Mouse (Mus musculus) stomach, embryonic 14.5 days (tissue): ENCODE measurements around the gene Prcp. TPM values are rescaled to one million over a fixed set of nuclear protein-coding genes. Genes with fewer than 3 reads are reported as not detected.

Experiments used
- ATAC-seq: fragments of 200-750 bp; cut with Nextera tagmentation; 2 replicates; pipeline ENCODE4 v1.8.0; 2017; ENCODE audit warnings: low read depth, moderate TSS enrichment; ENCODE audit not compliant: insufficient number of reproducible peaks, insufficient read depth, low FRiP score
- H3K27ac ChIP-seq: fragments of 300-500 bp; sonication (generic); 2 replicates; pipeline ENCODE4 v1.5.1; 2014; ENCODE audit warnings: mild to moderate bottlenecking, low read length, moderate library complexity, mixed read lengths
- H3K27me3 ChIP-seq: fragments of 300-500 bp; sonication (generic); 2 replicates; pipeline ENCODE4 v1.6.1; 2014; ENCODE audit warnings: low read length, control low read depth, mixed read lengths; ENCODE audit not compliant: control insufficient read depth, insufficient read depth
- H3K36me3 ChIP-seq: fragments of 300-500 bp; sonication (generic); 2 replicates; pipeline ENCODE4 v1.6.1; 2014; ENCODE audit warnings: mild to moderate bottlenecking, control low read depth, low read length, moderate library complexity, mixed read lengths; ENCODE audit not compliant: control insufficient read depth, insufficient read depth
- H3K4me1 ChIP-seq: fragments of 300-500 bp; sonication (generic); 2 replicates; pipeline ENCODE4 v1.6.1; 2014; ENCODE audit warnings: low read length, control low read depth, mixed read lengths; ENCODE audit not compliant: control insufficient read depth, insufficient read depth
- H3K4me2 ChIP-seq: fragments of 300-500 bp; sonication (generic); replicated peaks from 2 replicates; pipeline ENCODE4 v1.6.1; 2014; ENCODE audit warnings: low read depth, low read length, control low read depth
- H3K4me3 ChIP-seq: fragments of 300-500 bp; sonication (generic); 2 replicates; pipeline ENCODE4 v1.5.1; 2014; ENCODE audit warnings: low read depth, low read length, control low read depth
- H3K9ac ChIP-seq: fragments of 300-500 bp; sonication (generic); replicated peaks from 2 replicates; pipeline ENCODE4 v1.6.1; 2014; ENCODE audit warnings: low read depth, mild to moderate bottlenecking, control low read depth, low read length, moderate library complexity, mixed read lengths
- H3K9me3 ChIP-seq: fragments of 300-500 bp; sonication (generic); 2 replicates; pipeline ENCODE4 v1.6.1; 2016; ENCODE audit warnings: low read depth, low read length, control low read depth; ENCODE audit not compliant: control insufficient read depth
- WGBS: fragments of 180-500 bp; shearing (Covaris S2); extraction: QIAGEN DNeasy Blood & Tissue Kit; methylation state at CpG from one replicate; pipeline ENCODE4 v1.1.7; 2014; 5-methylcytosine and 5-hydroxymethylcytosine counted together
- polyA plus RNA-seq: library from polyadenylated mRNA; unstranded; fragments of >200 nt; fragmentation: Nextera tagmentation; extraction: Ambion mirVana; gene quantifications from 2 replicates; pipeline ENCODE4 v1.2.1, GENCODE M21; 2014

Gene Prcp
- polyA plus RNA-seq, 1 experiment from 2014 or later: 27.3 TPM

GRCm38 (mm10) chr7:92937955-92938354 lies 63.7 kb downstream of the Prcp start:
- no peak overlapping the region for H3K4me3 ChIP-seq
- H3K36me3 ChIP-seq: no peaks in the 10 kb centered on the region
- H3K27ac ChIP-seq: no peak overlapping the region
- H3K9ac ChIP-seq: no peak overlapping the region
- 25% methylated on average over 6 of the region's 6 CpGs for WGBS
- ATAC-seq: no peak
- no peaks in the 10 kb centered on the region for H3K4me1 ChIP-seq
- no peaks in the 10 kb centered on the region for H3K9me3 ChIP-seq
- H3K27me3 ChIP-seq: no peaks in the 10 kb centered on the region
- no peak overlapping the region for H3K4me2 ChIP-seq

GRCm38 (mm10) chr7:92939776-92940175 lies 65.5 kb downstream of the Prcp start:
- Histone ChIP-seq H3K27me3 (no peaks in the 10 kb centered on the region), H3K9me3 (no peaks in the 10 kb centered on the region)
- no peak for ATAC-seq

GRCm38 (mm10) chr7:92950775-92951174 lies 76.5 kb downstream of the Prcp start:
- Histone ChIP-seq H3K9me3 (no peaks in the 10 kb centered on the region), H3K36me3 (no peaks in the 10 kb centered on the region), H3K27me3 (no peaks in the 10 kb centered on the region), H3K4me1 (no peaks in the 10 kb centered on the region), H3K4me3 (no peak overlapping the region), H3K27ac (no peak overlapping the region), H3K4me2 (no peak overlapping the region), H3K9ac (no peak overlapping the region)
- WGBS: 76% methylated on average over 3 of the region's 3 CpGs
- ATAC-seq: no peak

More at GRCm38 (mm10) chr7:92939776-92940175, 65.5 kb downstream of the Prcp start:
- Histone ChIP-seq H3K4me2 (no peak overlapping the region), H3K36me3 (no peaks in the 10 kb centered on the region), H3K9ac (no peak overlapping the region), H3K4me3 (no peak overlapping the region), H3K4me1 (no peaks in the 10 kb centered on the region), H3K27ac (no peak overlapping the region)
- WGBS: 63% methylated on average over 5 of the region's 5 CpGs

- H3K27me3 ChIP-seq: no peaks in the 10 kb centered on the region
- no peak overlapping the region for H3K27ac ChIP-seq
- no peaks in the 10 kb centered on the region for H3K4me1 ChIP-seq
- no peak overlapping the region for H3K9ac ChIP-seq
- H3K36me3 ChIP-seq: no peaks in the 10 kb centered on the region
- no peak overlapping the region for H3K4me2 ChIP-seq
- 71% methylated on average over 2 of the region's 2 CpGs for WGBS
- no peak for ATAC-seq
- no peaks in the 10 kb centered on the region for H3K9me3 ChIP-seq
- no peak overlapping the region for H3K4me3 ChIP-seq
Measured at GRCm38 (mm10) chr7:92952210-92952609, 77.9 kb downstream of the Prcp start.

- ATAC-seq: no peak
- 67% methylated on average over 3 of the region's 3 CpGs for WGBS
- Histone ChIP-seq H3K9ac (no peak overlapping the region), H3K4me3 (no peak overlapping the region), H3K9me3 (no peaks in the 10 kb centered on the region), H3K4me2 (no peak overlapping the region), H3K27me3 (no peaks in the 10 kb centered on the region), H3K36me3 (no peaks in the 10 kb centered on the region), H3K27ac (no peak overlapping the region), H3K4me1 (no peaks in the 10 kb centered on the region)
Measured at GRCm38 (mm10) chr7:92959758-92960157, 85.5 kb downstream of the Prcp start.

- H3K4me2 ChIP-seq: no peak overlapping the region
- no peaks in the 10 kb centered on the region for H3K9me3 ChIP-seq
- H3K36me3 ChIP-seq: no peaks in the 10 kb centered on the region
- no peaks in the 10 kb centered on the region for H3K4me1 ChIP-seq
- H3K27ac ChIP-seq: no peak overlapping the region
- no peak overlapping the region for H3K9ac ChIP-seq
- ATAC-seq: no peak
- no peaks in the 10 kb centered on the region for H3K27me3 ChIP-seq
- WGBS: 42% methylated on average over 1 of the region's 1 CpGs
- no peak overlapping the region for H3K4me3 ChIP-seq
Measured at GRCm38 (mm10) chr7:92961876-92962275, 87.6 kb downstream of the Prcp start.

GRCm38 (mm10) chr7:92964754-92965501 lies 90.7 kb downstream of the Prcp start:
- H3K27me3 ChIP-seq: no peaks in the 10 kb centered on the region
- H3K9ac ChIP-seq: no peak overlapping the region
- WGBS: 71% methylated on average over 3 of the region's 3 CpGs
- ATAC-seq: no peak; the same call in 1 of the 2 replicates
- no peak overlapping the region for H3K27ac ChIP-seq
- no peak overlapping the region for H3K4me3 ChIP-seq
- H3K4me2 ChIP-seq: no peak overlapping the region
- H3K4me1 ChIP-seq: no peaks in the 10 kb centered on the region
- H3K36me3 ChIP-seq: no peaks in the 10 kb centered on the region
- no peaks in the 10 kb centered on the region for H3K9me3 ChIP-seq

- no peaks in the 10 kb centered on the region for H3K36me3 ChIP-seq
- H3K9me3 ChIP-seq: no peaks in the 10 kb centered on the region
- H3K9ac ChIP-seq: no peak overlapping the region
- no peak for ATAC-seq
- 65% methylated on average over 10 of the region's 10 CpGs for WGBS
- H3K27ac ChIP-seq: no peak overlapping the region
- no peaks in the 10 kb centered on the region for H3K27me3 ChIP-seq
- no peak overlapping the region for H3K4me3 ChIP-seq
- no peak overlapping the region for H3K4me2 ChIP-seq
- H3K4me1 ChIP-seq: no peaks in the 10 kb centered on the region
Measured at GRCm38 (mm10) chr7:92967381-92968127, 93.3 kb downstream of the Prcp start.
